Mouse (Mus musculus) natural killer cell, adult 2 months (primary cell): ENCODE measurements around the gene Opcml.

Experiments used
- DNase-seq, 2 experiments: peaks; one replicate each; pipeline ENCODE4 v3.0.0; 2022; ENCODE audit warnings: low spot score in 2 of 2

Opcml gene

DNA sequence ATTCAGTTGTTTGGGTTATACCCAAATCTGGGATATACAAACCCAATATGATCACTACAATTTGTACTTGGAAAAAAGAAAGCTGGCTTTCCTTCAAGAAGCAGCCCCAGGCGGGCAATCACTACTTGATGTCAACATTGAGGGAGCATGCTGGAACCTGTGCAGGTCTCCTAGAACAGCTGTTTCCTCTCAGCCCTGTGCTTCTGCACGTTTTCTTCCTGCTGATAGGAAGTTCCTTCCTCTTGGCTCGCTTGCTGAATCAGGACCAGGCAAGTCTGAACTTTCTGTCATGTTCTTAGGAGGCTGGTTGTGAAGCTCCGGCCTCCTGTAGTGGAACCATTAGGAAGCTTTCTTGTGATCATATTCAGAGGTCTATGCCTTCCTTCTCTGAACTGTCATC lies 746.1 kb downstream of the Opcml start:
- no peak for DNase-seq

DNA sequence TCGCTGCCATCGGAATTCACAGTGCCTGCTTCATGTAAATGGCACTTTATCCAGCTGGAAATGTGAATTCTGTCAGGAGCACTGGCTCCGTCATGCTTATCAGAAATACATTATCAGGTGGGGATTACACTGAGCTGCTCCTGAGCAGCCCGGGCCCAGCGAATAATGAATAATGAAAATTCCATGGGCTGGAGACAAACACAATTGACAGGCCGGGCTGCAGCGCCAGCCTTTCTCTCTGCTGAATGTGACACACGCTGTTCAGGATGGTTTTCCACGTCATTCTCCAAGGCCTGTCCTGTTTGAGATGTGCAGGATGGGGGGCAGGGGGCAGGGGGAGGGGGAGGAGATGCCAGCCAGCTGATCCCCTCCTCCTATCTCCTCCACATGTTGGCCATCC lies 757.6 kb downstream of the Opcml start:
- DNase-seq, result no peak

DNA sequence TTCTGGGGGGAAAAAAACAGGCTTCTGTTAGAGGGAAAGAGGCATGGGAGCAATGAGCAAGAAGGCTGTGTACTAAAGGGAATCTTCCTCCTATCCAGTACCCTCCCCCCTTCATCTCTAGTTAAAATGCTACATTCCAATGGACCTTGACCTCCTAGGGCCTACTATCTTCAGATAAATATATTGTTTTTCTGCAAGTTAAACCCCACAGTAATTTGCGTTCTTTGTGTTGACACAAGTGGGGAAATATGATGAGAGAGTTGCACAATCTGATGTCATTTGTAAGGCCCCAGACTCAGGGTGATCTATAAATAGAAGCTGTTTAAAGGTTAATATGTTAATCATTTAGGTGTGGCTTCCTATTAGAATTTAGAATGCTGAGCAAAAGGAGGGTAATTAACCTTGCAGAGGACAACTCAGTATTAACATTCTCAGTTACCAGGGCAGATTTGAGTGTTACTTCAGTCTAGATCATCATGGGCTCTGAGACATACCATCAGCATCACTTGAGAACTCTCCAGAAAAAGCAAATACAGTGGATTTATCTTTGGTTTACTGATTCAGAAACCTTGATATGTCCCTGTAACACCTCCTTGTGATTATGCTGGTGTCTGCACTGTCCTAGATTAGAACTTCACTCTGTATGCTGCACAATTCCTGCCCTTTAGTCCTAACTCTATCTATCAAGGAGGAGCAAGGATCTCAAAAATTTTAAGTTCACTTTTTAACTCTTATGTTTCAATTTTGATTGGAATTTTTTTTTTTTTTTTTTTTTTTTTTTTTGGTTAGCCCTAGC lies 762.0 kb downstream of the Opcml start:
- no peak for DNase-seq

- no peak for DNase-seq
These were observed 768.1 kb downstream of the Opcml start for GRCm38 (mm10) chr9:28558628-28559027.

DNA sequence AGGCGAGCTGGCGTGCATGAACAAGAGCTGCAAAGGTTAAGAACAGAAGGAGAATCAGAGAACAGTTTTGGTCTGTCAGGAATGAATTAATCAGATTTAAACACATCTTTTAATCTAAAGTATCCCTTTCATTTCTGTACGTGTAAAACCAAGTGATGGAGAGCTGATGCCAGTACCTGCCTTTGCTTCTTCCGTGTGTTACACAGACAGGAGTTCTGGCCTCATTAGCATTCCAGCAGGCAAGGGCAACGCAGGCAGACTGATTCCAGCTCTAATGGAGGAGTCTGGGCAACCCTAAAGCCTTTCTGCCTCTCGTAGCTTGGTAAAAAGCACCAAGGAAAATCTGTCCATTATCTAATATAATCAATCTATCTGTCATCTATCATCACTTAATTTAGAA lies 771.2 kb downstream of the Opcml start:
- DNase-seq, result no peak

GRCm38 (mm10) chr9:28563066-28563683 lies 772.6 kb downstream of the Opcml start:
- no peak for DNase-seq

- no peak for DNase-seq
These were observed 778.5 kb downstream of the Opcml start for GRCm38 (mm10) chr9:28569041-28569522.

DNA sequence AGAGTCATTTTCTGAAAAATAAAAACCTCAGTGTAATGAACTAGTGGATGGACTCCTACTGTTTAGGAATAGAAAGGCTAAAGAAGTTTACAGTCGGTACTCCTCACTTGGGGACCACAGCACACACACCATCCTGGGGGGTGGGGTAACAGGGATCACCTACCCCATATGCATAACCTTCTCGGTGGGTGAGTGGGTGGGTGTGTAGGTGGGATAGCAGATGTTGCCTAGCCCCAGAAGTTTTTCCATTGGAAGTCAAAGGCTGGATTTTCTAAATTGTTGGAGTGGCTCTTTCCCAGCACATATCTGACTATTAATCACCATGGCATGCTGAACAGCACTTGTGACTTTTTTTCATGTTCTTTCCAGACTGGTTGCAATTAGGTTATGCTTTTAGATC lies 779.2 kb downstream of the Opcml start:
- no peak for DNase-seq

- no peak for DNase-seq
These were observed 781.1 kb downstream of the Opcml start for GRCm38 (mm10) chr9:28571682-28572081.

GRCm38 (mm10) chr9:28572136-28572774 lies 781.7 kb downstream of the Opcml start:
- DNase-seq, result no peak

DNA sequence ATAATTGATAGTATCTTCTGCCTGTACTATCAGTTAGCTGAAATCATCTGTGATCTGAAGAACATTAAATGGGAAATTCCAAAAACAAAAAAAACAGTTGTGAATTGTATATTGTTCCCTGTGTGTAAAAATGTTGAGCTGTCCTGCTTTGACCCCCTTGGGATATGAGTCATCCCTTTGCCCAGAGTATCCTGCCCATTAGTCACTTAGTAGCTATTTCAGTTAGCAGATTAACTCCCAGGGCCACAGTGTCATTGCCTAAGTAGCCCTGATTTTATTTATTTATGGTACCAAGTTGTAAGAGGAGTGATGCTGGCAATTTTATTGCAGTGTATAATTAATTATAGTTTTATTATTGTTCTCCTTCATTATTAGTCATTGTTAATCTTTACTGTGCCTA lies 788.2 kb downstream of the Opcml start:
- DNase-seq, result no peak

- no peak for DNase-seq
These were observed 796.7 kb downstream of the Opcml start for GRCm38 (mm10) chr9:28587253-28587652.

DNA sequence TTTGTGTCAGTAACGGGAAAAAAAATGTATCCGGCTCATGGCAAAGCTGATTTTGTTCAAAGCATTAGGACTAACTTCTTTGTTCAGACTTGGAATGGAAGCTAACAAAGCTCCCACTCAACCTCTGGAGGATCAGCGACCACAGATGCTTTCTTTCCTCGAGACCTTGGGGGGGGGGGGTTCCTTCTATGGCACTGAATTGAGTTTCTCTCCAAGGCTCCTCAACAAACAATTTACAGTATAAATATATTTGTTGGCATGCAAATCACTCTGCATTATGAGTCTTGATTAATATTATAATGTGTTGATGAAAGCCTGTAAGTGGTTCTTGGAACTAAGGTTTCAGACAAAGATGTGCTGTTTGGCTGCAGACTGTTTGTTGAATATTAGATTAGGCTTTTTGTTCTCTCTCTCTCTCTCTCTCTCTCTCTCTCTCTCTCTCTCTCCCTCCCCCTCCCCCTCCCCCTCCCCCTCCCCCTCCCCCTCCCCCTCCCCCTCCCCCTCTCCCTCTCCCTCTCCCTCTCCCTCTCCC lies 797.3 kb downstream of the Opcml start:
- DNase-seq, result no peak

DNA sequence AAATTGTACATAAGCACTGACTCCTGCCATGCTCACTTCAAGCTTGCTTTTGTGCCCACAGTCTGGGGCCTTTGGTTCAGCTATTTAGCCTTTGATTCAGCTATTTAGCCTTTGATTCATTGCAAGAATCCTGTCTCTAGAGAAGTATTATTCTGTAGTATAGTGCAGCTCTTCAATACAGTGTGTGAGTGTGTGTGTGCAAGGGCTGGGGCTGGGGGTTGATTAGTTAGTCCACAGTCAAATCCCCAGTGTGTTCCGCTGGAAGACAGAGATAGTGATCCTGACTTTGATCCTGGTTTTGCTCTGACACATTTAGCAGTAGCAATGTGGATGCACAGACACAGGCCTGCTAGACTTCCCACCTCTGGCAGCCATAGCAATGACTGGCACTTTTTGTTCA lies 797.9 kb downstream of the Opcml start:
- DNase-seq, result no peak

GRCm38 (mm10) chr9:28592208-28592607 lies 801.6 kb downstream of the Opcml start:
- DNase-seq, result no peak

DNA sequence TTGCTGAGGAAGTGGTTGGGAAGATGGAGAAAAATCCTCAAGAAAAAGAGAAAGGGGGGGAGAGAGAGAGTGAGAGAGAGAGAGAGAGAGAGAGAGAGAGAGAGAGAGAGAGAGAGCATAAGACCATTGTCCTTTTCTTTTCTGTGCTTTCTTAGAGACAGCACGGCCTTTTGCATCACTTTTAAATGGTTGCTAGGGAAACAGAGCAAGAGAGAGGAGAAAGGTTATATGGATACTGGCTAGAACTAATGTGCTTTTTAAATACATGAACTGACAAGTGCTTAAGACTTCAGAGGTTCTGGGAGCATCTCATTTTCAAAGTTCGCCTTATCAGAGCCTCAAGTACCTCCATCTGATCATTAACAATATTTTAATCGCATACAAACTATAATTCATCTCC lies 804.5 kb downstream of the Opcml start:
- no peak for DNase-seq

- DNase-seq, result no peak
These were observed 815.0 kb downstream of the Opcml start for GRCm38 (mm10) chr9:28605561-28605960.

- no peak for DNase-seq
These were observed 823.4 kb downstream of the Opcml start for GRCm38 (mm10) chr9:28613683-28614620.

DNA sequence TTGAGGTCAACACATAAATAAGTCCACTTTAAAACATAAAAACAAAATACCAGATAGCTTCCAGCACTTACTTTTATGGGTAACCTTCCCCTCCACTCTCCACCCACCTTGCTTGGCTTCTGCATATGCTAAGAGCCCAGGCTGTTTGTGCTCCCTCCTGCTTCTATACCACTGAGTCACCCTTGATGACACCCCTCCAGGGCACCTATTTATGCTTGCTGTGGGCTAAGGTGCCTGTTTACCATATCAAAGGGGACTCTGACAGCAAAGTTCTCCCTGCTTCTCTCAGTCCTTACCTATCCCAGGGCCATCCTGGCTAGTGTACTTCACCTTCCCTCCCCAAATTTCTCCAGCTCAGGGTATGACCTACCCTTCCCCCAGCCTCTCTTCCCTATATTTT lies 824.9 kb downstream of the Opcml start:
- DNase-seq, result no peak

DNA sequence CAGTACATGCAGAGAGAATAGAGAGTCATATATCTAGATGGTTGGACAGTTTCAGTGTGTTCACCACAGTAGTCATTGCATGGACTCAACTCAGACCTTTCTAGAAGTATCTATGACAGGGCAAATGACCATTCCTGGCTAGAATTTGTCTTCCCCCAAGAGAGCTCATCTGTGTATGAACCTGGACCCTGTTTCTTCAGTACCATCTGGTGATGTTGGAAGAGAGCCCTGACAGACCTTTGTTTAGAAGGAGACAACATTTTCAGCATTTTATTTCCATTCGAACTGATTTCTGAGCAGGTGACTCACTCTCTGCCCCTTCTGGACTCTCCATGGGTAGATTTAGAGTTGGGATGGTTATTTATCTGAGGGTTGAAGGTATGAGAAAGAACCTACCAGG lies 827.1 kb downstream of the Opcml start:
- no peak for DNase-seq

DNA sequence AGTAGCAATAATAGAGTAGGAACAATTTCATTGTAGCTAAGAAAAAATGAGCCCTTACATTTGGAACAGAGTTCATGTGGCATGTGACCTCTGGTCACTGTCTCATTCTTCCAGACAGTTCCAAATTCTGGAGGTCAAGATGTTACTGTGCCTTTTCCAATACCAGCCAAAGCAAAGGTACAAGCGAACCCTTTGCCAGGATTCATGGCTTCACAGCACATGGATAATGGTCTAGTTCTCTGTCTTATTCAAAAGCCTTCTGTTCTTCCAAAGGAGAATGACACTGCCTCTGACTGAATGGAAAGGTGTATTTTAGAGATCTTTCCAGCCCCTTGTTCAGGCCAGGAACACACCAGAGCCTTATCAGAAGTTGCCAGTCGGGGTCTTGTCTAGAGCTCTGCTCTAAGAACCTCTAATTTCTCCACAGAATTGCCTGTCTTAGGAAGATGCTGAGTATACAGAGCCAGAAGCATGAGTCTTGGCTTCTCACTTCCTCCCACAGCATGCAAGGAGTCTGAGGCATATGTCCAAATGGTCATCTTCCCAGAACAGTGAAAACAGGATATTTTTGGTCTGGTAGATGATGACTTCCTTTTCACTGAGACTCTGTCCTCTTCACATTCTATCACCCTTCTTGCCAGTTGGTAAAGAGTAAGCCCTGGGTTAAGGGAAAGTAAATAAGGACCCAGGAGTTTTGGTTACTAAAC lies 827.8 kb downstream of the Opcml start:
- no peak for DNase-seq
